Mouse (Mus musculus) frontal cortex, postnatal 10 days (tissue): ENCODE results near the gene Rabep2.

Experiments
- DNase-seq, 2 experiments: peaks; one replicate each; pipeline ENCODE4 v3.0.0; 2022; ENCODE audit warnings: low spot score in 2 of 2, mixed read lengths in 1 of 2

The Rabep2 gene

GRCm38 (mm10) chr7:126491973-126492372 lies 63.4 kb downstream of the Rabep2 start:
- no peak for DNase-seq

GRCm38 (mm10) chr7:126494120-126494519 lies 65.6 kb downstream of the Rabep2 start:
- DNase-seq = no peak

GRCm38 (mm10) chr7:126496475-126496874 lies 67.9 kb downstream of the Rabep2 start:
- DNase-seq = no peak

- no peak for DNase-seq
Measured at GRCm38 (mm10) chr7:126497966-126498365, 69.4 kb downstream of the Rabep2 start.
